Mouse (Mus musculus): ENCODE measurements at regions not wholly inside any gene's neighbourhood (a gene's known extent, or its start where the extent isn't known, plus 50 kb on each side); places are given as distances from the start of the nearest gene placed in this dataset.

DNA sequence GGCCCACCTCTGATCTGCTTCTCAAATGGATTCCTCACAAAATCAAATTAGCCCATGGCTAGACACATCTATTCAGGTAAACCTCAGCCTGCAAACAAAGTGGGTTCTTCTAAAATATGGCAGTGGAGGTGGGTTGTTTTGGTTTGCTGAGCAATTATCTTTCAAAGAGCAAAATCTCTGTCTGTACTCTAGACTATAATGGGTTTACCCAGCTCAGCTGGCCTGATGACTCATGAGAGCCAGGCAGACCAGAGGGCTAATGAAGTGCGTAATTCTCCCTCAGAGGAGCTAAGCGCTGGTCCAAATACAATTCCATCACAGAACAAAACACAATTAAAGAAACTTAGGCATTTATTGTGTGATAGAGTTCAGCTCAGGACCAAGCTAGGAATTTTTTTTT is 86.1 kb downstream of the Cartpt start:
- 67% methylated on average over 2 of the region's 2 CpGs for WGBS
- no peak overlapping the region for H3K4me2 ChIP-seq
- H3K9me3 ChIP-seq, result no peaks in the 10 kb centered on the region
- ATAC-seq (ENCODE audit: insufficient number of reproducible peaks, low FRiP score, low TSS enrichment, low read depth), result no peak
- H3K4me3 ChIP-seq, result no peak overlapping the region
- no peaks in the 10 kb centered on the region for H3K27me3 ChIP-seq
- H3K4me1 ChIP-seq, result no peaks in the 10 kb centered on the region
- H3K9ac ChIP-seq, result no peak overlapping the region
- H3K27ac ChIP-seq, result no peak overlapping the region
- H3K36me3 ChIP-seq, result no peaks in the 10 kb centered on the region

DNA sequence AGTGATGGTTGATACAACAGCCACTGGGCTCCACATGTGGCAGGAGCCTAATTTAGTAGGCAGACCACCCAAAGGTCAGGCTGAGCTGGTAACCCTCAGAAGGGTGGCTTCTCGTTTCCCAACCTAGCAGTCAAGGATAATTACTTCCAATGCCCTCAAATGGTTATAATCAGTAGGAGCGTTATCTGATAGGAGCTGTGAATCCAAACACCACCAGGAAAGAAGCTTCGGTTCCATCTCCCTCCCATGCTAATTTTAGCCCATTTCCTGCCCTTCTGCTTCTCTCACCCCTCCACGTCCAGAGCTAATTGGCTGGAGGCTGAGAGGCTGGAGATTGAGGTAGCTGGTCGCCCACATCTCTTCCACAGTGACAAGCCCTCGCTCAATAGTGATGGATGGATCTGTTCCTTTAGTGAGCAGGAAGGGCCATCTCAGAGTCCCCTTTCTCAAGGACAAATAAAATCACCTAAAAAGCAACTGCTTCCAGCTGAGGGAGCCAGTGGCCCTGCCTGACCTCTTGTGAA is 86.8 kb downstream of the Cartpt start:
- Histone ChIP-seq H3K9me3 (no peaks in the 10 kb centered on the region), H3K4me2 (no peak overlapping the region), H3K27me3 (no peaks in the 10 kb centered on the region), H3K36me3 (no peaks in the 10 kb centered on the region), H3K4me3 (no peak overlapping the region), H3K4me1 (no peaks in the 10 kb centered on the region), H3K27ac (no peak overlapping the region), H3K9ac (no peak overlapping the region)
- no peak for ATAC-seq (ENCODE audit: insufficient number of reproducible peaks, low FRiP score, low TSS enrichment, low read depth)
- WGBS, result 45% methylated on average over 6 of the region's 6 CpGs

DNA sequence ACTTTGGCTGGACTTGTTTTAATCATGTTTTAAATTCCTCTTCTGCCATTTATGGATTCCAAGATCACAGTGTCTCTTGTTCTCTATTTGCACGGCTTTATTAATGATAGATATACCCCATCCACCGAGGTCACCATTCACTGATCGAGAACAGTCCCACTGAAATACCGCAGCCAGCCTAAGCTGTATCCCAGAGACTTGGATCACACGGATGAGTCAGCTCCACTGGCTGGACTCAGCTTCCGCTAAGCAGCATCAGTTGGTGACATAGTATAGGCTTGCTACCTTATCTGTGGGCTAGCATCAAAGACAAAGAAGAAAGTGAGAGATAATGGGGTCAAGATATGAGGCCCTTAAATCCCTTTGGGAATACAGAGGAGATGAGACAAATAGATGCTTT is 106.4 kb downstream of the Cartpt start:
- Histone ChIP-seq H3K27me3 (no peaks in the 10 kb centered on the region), H3K9me3 (no peaks in the 10 kb centered on the region), H3K4me1 (peaks cover 26% of the 10 kb centered on the region), H3K4me3 (no peak overlapping the region), H3K36me3 (no peaks in the 10 kb centered on the region), H3K9ac (no peak overlapping the region), H3K27ac (peak overlapping the region; percentile 57; the same call in 1 of the 2 replicates), H3K4me2 (no peak overlapping the region)
- WGBS, result 57% methylated on average over 6 of the region's 6 CpGs
- ATAC-seq (ENCODE audit: insufficient number of reproducible peaks, low FRiP score, low TSS enrichment, low read depth), result no peak

DNA sequence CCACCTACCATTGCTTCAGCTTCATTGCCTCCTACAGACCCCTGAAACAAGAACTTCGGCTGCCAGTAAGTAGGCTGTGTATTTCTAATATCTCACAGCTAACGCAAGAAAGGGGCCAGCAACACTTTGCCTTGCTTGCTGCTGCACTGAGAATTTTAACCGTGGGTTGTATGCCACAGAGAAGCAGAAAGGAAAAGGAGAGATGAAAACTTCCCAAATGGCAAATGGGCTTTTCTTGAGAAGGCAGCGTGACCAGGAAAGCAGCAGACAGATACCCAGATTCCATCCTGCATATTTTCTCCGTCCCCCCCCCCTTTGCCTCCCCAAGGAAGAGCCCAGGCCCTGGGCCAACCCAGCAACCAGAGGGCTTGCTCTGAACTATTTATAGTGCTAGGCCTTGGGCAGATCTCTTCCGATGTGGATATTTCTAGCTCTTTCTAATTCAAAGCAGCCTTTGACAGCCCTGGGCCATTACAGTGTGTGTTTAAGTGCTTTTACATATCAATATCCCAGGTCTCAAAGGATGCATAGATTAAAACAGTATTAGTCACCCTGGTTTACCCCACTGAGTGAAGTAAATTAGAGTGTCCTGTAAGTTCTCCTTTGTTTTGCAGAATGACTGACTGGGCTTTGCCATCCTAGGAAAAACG is 107.0 kb downstream of the Cartpt start:
- Histone ChIP-seq H3K4me1 (peaks cover 26% of the 10 kb centered on the region), H3K9ac (no peak overlapping the region), H3K4me2 (no peak overlapping the region), H3K27me3 (no peaks in the 10 kb centered on the region), H3K9me3 (no peaks in the 10 kb centered on the region), H3K36me3 (no peaks in the 10 kb centered on the region), H3K27ac (peak overlapping the region; percentile 57), H3K4me3 (no peak overlapping the region)
- ATAC-seq (ENCODE audit: insufficient number of reproducible peaks, low FRiP score, low TSS enrichment, low read depth), result no peak
- 28% methylated on average over 7 of the region's 7 CpGs for WGBS

DNA sequence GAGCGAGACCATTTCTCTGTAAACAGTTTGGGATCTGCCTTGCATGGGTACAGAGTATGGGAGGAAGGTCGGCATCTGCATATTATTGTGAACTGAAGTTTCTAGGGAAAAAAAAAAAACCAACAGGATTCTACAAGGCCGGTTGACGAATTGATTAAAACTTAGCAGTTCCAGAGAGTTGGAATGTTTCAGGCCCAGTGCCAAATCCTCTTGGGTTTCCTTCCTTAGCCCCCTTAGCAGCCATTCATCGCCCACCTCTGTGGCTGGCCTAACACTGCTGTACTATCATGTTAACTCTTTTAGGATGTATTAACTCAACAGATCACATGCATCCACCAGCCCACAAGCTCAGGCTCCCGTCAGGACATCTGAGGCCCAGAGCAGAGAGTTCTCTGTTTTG is 107.9 kb downstream of the Cartpt start:
- Histone ChIP-seq H3K4me1 (peaks cover 26% of the 10 kb centered on the region), H3K4me3 (no peak overlapping the region), H3K36me3 (no peaks in the 10 kb centered on the region), H3K27ac (no peak overlapping the region), H3K9ac (no peak overlapping the region), H3K27me3 (no peaks in the 10 kb centered on the region), H3K4me2 (no peak overlapping the region), H3K9me3 (no peaks in the 10 kb centered on the region)
- 35% methylated on average over 6 of the region's 6 CpGs for WGBS
- ATAC-seq (ENCODE audit: insufficient number of reproducible peaks, low FRiP score, low TSS enrichment, low read depth), result no peak

DNA sequence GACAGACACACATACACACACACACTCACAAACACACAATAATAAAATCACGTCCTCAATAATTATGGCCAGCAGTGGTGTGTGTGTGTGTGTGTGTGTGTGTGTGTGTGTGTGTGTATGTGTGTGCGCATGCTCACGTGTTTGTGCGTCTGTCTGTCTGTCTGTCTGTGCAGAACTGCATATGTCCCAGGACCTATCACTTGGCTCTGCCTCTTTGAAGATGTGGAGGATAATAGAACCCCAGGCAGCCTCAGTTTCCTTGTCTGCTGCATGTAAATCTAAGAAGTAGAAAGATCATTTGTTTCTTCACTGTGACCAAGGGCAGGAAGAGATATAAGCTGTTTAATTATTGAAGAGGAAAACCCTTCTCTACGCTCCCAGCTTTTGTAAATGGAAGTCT is 109.9 kb downstream of the Cartpt start:
- no peak overlapping the region for H3K9ac ChIP-seq
- WGBS, result 91% methylated on average over 5 of the region's 5 CpGs
- H3K4me2 ChIP-seq, result no peak overlapping the region
- no peak for ATAC-seq (ENCODE audit: insufficient number of reproducible peaks, low FRiP score, low TSS enrichment, low read depth)
- no peaks in the 10 kb centered on the region for H3K27me3 ChIP-seq
- H3K4me1 ChIP-seq, result peaks cover 26% of the 10 kb centered on the region
- no peak overlapping the region for H3K27ac ChIP-seq
- H3K9me3 ChIP-seq, result no peaks in the 10 kb centered on the region
- H3K4me3 ChIP-seq, result no peak overlapping the region
- no peaks in the 10 kb centered on the region for H3K36me3 ChIP-seq

DNA sequence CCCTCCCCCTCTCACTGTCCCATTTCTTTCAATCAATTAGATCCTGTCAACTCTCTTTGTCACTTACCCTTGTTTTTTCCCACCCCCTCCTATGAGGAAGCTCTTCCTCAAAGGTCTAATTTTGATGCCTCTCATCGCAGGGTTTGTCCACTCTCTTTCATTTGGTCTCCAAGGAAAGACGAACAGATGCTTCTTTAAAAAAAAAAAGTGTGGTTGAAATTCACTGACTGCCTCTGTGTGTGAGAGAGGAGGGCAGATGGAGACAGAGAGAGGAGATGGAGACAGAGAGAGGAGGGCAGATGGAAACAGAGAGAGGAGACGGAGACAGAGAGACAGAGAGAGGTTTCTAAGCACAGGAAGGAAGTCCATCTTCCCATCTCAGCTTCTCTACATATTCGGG is 113.1 kb downstream of the Cartpt start:
- Histone ChIP-seq H3K27me3 (no peaks in the 10 kb centered on the region), H3K9ac (no peak overlapping the region)
- WGBS, result 66% methylated on average over 4 of the region's 4 CpGs

DNA sequence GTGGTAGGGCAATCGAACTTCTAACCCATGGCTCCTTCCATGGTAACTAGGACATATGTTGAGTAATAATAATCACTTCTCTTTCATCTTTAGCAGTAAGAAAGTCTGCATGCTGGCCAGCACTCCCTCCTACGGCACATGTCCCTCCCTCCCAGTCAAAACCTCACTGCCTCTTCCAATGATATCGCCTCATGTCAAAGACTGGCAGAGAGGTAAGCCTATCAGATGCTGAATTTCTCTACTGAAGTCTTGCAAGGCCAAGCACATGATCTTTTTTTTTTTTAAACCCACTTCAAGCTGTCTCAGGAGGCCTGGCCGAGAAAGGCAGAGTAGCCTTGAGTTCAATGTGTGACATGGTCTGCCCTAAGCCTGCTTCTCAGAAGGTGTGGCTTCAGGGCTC is 115.5 kb downstream of the Cartpt start:
- H3K27me3 ChIP-seq, result no peaks in the 10 kb centered on the region
- H3K4me3 ChIP-seq, result no peak overlapping the region
- peaks cover 15% of the 10 kb centered on the region for H3K4me1 ChIP-seq
- no peak overlapping the region for H3K27ac ChIP-seq
- no peaks in the 10 kb centered on the region for H3K36me3 ChIP-seq
- 79% methylated on average over 4 of the region's 4 CpGs for WGBS
- H3K9me3 ChIP-seq, result no peaks in the 10 kb centered on the region
- no peak for ATAC-seq (ENCODE audit: insufficient number of reproducible peaks, low FRiP score, low TSS enrichment, low read depth)
- no peak overlapping the region for H3K9ac ChIP-seq
- H3K4me2 ChIP-seq, result no peak overlapping the region

More for the DNA sequence above, 113.1 kb downstream of the Cartpt start:
- H3K4me3 ChIP-seq, result no peak overlapping the region
- no peaks in the 10 kb centered on the region for H3K36me3 ChIP-seq
- H3K9me3 ChIP-seq, result no peaks in the 10 kb centered on the region
- ATAC-seq (ENCODE audit: insufficient number of reproducible peaks, low FRiP score, low TSS enrichment, low read depth), result no peak
- H3K4me1 ChIP-seq, result peaks cover 14% of the 10 kb centered on the region; the same call in 1 of the 2 replicates
- H3K4me2 ChIP-seq, result no peak overlapping the region
- H3K27ac ChIP-seq, result no peak overlapping the region

DNA sequence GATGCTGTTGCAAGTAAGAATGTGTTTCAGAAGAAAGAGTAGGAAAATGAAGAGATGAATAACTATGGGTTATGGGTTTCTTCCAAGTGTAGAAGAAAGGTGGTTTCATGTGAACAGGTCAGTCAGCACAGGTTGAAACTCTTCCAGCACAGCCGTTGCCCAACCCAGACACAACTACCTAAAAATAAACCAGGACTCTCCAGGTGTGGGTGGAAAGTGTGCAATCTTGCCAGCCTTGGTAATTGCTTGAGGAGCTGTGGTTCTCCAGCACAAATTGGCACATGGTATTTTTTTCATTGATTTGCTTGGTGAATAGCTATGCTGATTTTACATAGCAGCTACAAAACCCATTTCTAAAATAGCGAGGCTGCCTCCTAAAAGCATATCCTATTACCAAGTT is 116.6 kb downstream of the Cartpt start:
- no peaks in the 10 kb centered on the region for H3K9me3 ChIP-seq
- H3K4me3 ChIP-seq, result no peak overlapping the region
- no peak overlapping the region for H3K9ac ChIP-seq
- no peak overlapping the region for H3K4me2 ChIP-seq
- no peaks in the 10 kb centered on the region for H3K27me3 ChIP-seq
- ATAC-seq (ENCODE audit: insufficient number of reproducible peaks, low FRiP score, low TSS enrichment, low read depth), result no peak
- H3K36me3 ChIP-seq, result no peaks in the 10 kb centered on the region
- H3K27ac ChIP-seq, result no peak overlapping the region
- H3K4me1 ChIP-seq, result peaks cover 16% of the 10 kb centered on the region
- WGBS, result 54% methylated on average over 2 of the region's 2 CpGs

DNA sequence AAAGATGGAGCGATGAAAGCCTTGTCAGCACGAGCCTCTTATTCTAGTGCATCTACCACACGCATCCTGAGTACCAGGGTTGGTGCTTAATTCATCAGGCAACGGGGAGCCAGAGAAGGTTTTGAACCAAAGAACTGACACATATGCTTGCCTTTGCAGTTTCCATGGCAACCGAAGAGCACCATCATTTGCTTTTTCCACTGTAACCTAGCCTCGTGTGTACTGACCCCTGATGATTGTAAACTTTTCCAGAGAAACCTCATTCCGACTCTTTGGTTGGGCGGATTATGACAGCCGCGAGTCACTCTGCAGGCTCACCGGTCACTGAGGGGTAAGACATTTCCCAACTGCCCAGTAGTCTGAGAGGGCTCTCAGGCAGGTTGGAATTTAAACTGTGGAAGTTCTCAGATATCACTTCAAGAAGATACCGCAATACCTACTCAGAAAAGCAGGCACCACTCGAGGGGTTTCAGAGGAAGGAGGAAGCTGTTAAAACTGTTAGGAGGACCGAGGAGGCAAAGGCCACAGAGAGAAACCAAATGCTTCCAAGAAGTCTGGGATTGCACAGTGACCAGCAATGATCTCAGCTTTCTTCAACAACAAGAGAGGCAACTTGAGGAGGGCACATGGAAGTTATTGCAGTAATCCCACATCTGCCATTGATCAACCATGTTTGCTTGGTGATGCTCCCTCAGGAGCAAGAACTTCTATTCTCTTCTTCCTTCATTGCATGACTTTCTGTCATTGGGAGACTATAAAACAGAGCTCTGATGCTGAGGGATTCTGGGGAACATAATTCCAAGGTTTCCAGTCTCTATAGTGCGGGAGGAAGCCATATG is 117.8 kb downstream of the Cartpt start:
- 62% methylated on average over 15 of the region's 15 CpGs for WGBS
- Histone ChIP-seq H3K4me2 (no peak overlapping the region), H3K36me3 (no peaks in the 10 kb centered on the region), H3K9ac (no peak overlapping the region), H3K4me1 (peaks cover 16% of the 10 kb centered on the region), H3K9me3 (no peaks in the 10 kb centered on the region), H3K27me3 (no peaks in the 10 kb centered on the region), H3K4me3 (no peak overlapping the region), H3K27ac (no peak overlapping the region)
- no peak for ATAC-seq (ENCODE audit: insufficient number of reproducible peaks, low FRiP score, low TSS enrichment, low read depth)

DNA sequence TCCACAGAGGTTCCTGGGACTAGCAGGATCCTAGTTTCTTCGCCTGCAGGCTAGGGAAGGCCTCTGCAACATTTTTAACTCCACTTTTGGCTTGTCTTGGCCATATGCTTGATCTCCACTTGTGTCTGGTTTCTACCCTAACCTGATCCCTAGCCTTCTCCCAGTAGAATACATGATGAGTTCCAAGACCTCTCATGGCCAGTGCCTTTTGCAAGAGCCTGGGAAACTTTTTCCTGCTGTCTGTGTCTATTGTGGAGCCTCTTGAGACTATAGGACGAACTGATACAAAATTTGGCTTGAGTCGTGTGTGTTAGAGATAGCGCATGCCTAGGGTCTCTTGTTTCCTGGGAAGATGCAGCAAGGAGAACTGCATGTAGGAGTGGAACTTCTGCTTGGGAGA is 119.3 kb downstream of the Cartpt start:
- Histone ChIP-seq H3K27me3 (no peaks in the 10 kb centered on the region), H3K9ac (no peak overlapping the region), H3K36me3 (no peaks in the 10 kb centered on the region), H3K4me1 (peaks cover 16% of the 10 kb centered on the region), H3K4me2 (no peak overlapping the region), H3K27ac (no peak overlapping the region), H3K4me3 (no peak overlapping the region), H3K9me3 (no peaks in the 10 kb centered on the region)
- no peak for ATAC-seq (ENCODE audit: insufficient number of reproducible peaks, low FRiP score, low TSS enrichment, low read depth)
- WGBS, result 75% methylated on average over 4 of the region's 4 CpGs

DNA sequence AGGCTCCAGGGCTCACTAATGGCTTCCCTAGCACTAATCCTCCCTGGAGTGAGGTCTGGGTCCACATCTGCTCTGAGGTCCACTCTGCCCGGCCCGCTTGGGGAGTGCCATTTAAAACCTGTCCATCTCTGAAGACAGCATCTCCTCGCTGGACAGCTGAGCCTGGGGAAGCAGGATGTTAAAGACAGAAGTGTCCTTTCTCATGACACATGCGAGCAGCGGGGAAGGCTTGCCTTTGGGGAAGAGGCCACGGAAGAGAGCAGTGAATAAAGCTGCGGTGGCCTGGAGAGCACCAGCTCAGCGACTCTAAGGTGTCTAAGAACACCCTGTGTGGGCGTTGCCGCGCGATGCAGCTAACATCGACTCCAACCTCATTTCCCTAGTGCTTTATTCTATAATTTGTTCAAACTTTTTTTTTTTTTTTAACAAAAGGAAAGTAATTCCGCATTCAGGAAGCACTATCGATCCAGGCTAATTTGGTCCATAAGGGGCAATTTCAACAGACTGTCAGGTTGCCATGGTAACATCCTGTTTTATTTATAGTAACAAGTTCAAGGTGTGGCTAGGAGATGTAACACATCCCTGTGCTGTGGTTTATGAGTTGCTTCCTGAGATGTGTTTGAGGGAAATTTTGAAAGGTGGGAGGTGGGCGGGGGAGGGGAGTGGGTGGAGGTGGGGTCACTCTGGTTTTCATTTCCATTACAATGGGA is 120.0 kb downstream of the Cartpt start:
- Histone ChIP-seq H3K27me3 (no peaks in the 10 kb centered on the region), H3K36me3 (no peaks in the 10 kb centered on the region), H3K4me1 (peaks cover 16% of the 10 kb centered on the region), H3K4me2 (0 out of 2 replicates have a peak overlapping the region, but pooled peaks have one; percentile 7), H3K27ac (no peak overlapping the region), H3K4me3 (no peak overlapping the region), H3K9me3 (no peaks in the 10 kb centered on the region), H3K9ac (no peak overlapping the region)
- no peak for ATAC-seq (ENCODE audit: insufficient number of reproducible peaks, low FRiP score, low TSS enrichment, low read depth)
- 12% methylated on average over 16 of the region's 16 CpGs for WGBS
